Mouse (Mus musculus): ENCODE results near the gene Atp5j2. TPM values are rescaled to one million over a fixed set of nuclear protein-coding genes. Genes with fewer than 3 reads are reported as not detected.

The Atp5j2 gene
- total and polyA plus RNA-seq, 3 experiments, result 733 to 1,137 (median 962) TPM

GRCm38 (mm10) chr5:145178461-145178980 lies 13.3 kb downstream of the Atp5j2 start:
- no peak for TF ChIP-seq EP300 (IDR thresholded peaks at IDR 0.05; ENCODE audit: insufficient read depth, low read depth, low read length)
- TF ChIP-seq POLR2A (IDR thresholded peaks at IDR 0.05; ENCODE audit: insufficient read depth, low read depth, low read length), result no peak
- TF ChIP-seq CTCF (IDR thresholded peaks at IDR 0.05), result no peak
- Histone ChIP-seq H3K79me2 (replicated peaks; ENCODE audit: control insufficient read depth, insufficient read depth, low read length) (no peaks in the 10 kb centered on the region), H3K4me3 (no peak overlapping the region), H3K4me1 (ENCODE audit: control insufficient read depth, insufficient read depth, low read length) (no peaks in the 10 kb centered on the region), H3K36me3 (ENCODE audit: control insufficient read depth, insufficient read depth, low read length) (no peaks in the 10 kb centered on the region), H3K27ac (no peak overlapping the region), H3K9ac (ENCODE audit: low read depth, low read length) (no peak overlapping the region), H3K27me3 (ENCODE audit: control insufficient read depth, insufficient read depth, low read length) (no peaks in the 10 kb centered on the region)
- intact Hi-C loops (cut with DNase I), result no loop called here
- DNase-seq, result no peak
- WGBS, result 77% methylated on average over 18 of the region's 18 CpGs

DNA sequence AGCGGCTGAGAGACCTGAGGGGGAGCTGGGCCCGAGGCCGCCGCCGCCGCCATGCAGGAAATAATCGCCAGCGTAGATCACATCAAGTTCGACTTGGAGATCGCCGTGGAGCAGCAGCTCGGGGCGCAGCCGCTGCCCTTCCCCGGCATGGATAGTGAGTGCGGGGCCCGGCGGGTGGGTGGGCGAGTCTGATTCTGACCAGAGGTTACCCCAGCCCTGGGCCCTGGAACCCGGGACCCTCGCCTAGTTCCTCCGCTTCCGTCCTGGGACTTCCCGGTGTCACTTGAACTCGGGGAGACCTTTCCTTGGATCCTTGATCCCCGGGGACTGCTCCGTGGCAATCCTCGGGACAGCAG lies 24.6 kb downstream of the Atp5j2 start:
- WGBS, result under 1% methylated on average over 28 of the region's 28 CpGs
- intact Hi-C loops (cut with DNase I), result loop anchor here (1.0 to 5.0 kb wide), 4 partner anchors 24 to 1855 kb away; partner anchors contain the start of genes Bud31 and Pdap1
- H3K79me2 ChIP-seq (replicated peaks; ENCODE audit: control insufficient read depth, insufficient read depth, low read length), result peaks cover 2% of the 10 kb centered on the region; the same call in 1 of the 2 replicates
- H3K36me3 ChIP-seq (ENCODE audit: control insufficient read depth, insufficient read depth, low read length), result peaks cover 3% of the 10 kb centered on the region; the same call in 1 of the 2 replicates
- no peaks in the 10 kb centered on the region for H3K27me3 ChIP-seq (ENCODE audit: control insufficient read depth, insufficient read depth, low read length)
- no peak for TF ChIP-seq EP300 (IDR thresholded peaks at IDR 0.05; ENCODE audit: insufficient read depth, low read depth, low read length)
- TF ChIP-seq CTCF (IDR thresholded peaks at IDR 0.05), result no peak
- no peak for TF ChIP-seq POLR2A (IDR thresholded peaks at IDR 0.05; ENCODE audit: insufficient read depth, low read depth, low read length)
- DNase-seq, result no peak
- peak overlapping the region; percentile 82 for H3K4me3 ChIP-seq
- peak overlapping the region; percentile 93 for H3K9ac ChIP-seq (ENCODE audit: low read depth, low read length)
- H3K27ac ChIP-seq, result peak overlapping the region; percentile 95
- peaks cover 7% of the 10 kb centered on the region for H3K4me1 ChIP-seq (ENCODE audit: control insufficient read depth, insufficient read depth, low read length)

GRCm38 (mm10) chr5:145166536-145167305 lies 25.1 kb downstream of the Atp5j2 start, which contains the start of the genes Ptcd1 and Cpsf4:
Ptcd1 (minus strand) TSS chr5:145167108.
Cpsf4 (plus strand) TSS chr5:145167213.
- peaks cover 7% of the 10 kb centered on the region for H3K4me1 ChIP-seq (ENCODE audit: control insufficient read depth, insufficient read depth, low read length)
- H3K4me3 ChIP-seq, result peak within 1 kb of the TSS; percentile 82
- peak; percentile 99 for DNase-seq
- H3K9ac ChIP-seq (ENCODE audit: low read depth, low read length), result peak within 1 kb of the TSS; percentile 93
- H3K79me2 ChIP-seq (replicated peaks; ENCODE audit: control insufficient read depth, insufficient read depth, low read length), result peaks cover 2% of the 10 kb centered on the region; the same call in 1 of the 2 replicates
- under 1% methylated on average over 50 of the region's 51 CpGs for WGBS
- peak within 1 kb of the TSS; percentile 95 for H3K27ac ChIP-seq
- TF ChIP-seq EP300 (IDR thresholded peaks at IDR 0.05; ENCODE audit: insufficient read depth, low read depth, low read length) (peak; percentile 68; the same call in 1 of the 2 replicates), POLR2A (IDR thresholded peaks at IDR 0.05; ENCODE audit: insufficient read depth, low read depth, low read length) (peak; percentile 96), CTCF (IDR thresholded peaks at IDR 0.05) (no peak)
- H3K36me3 ChIP-seq (ENCODE audit: control insufficient read depth, insufficient read depth, low read length), result peaks cover 3% of the 10 kb centered on the region; the same call in 1 of the 2 replicates
- intact Hi-C loops (cut with DNase I), result loop anchor here (1.0 to 5.0 kb wide), 4 partner anchors 24 to 1854 kb away; partner anchors contain the start of genes Bud31 and Pdap1
- H3K27me3 ChIP-seq (ENCODE audit: control insufficient read depth, insufficient read depth, low read length), result no peaks in the 10 kb centered on the region

GRCm38 (mm10) chr5:145165184-145165583 lies 26.7 kb downstream of the Atp5j2 start:
- Histone ChIP-seq H3K79me2 (replicated peaks; ENCODE audit: control insufficient read depth, insufficient read depth, low read length) (peaks cover 2% of the 10 kb centered on the region; the same call in 1 of the 2 replicates), H3K27ac (peak overlapping the region; percentile 95), H3K27me3 (ENCODE audit: control insufficient read depth, insufficient read depth, low read length) (no peaks in the 10 kb centered on the region), H3K36me3 (ENCODE audit: control insufficient read depth, insufficient read depth, low read length) (peaks cover 3% of the 10 kb centered on the region; the same call in 1 of the 2 replicates), H3K4me3 (peak overlapping the region; percentile 82), H3K9ac (ENCODE audit: low read depth, low read length) (no peak overlapping the region), H3K4me1 (ENCODE audit: control insufficient read depth, insufficient read depth, low read length) (peaks cover 7% of the 10 kb centered on the region)
- intact Hi-C loops (cut with DNase I), result loop anchor here (5.0 kb wide), 1 partner anchor 1853 kb away; no protein-coding TSS in a partner anchor
- TF ChIP-seq EP300 (IDR thresholded peaks at IDR 0.05; ENCODE audit: insufficient read depth, low read depth, low read length) (no peak), CTCF (IDR thresholded peaks at IDR 0.05) (no peak), POLR2A (IDR thresholded peaks at IDR 0.05; ENCODE audit: insufficient read depth, low read depth, low read length) (no peak)
- 63% methylated on average over 15 of the region's 15 CpGs for WGBS
- no peak for DNase-seq

- H3K4me1 ChIP-seq (ENCODE audit: control insufficient read depth, insufficient read depth, low read length), result peaks cover 7% of the 10 kb centered on the region
- H3K27me3 ChIP-seq (ENCODE audit: control insufficient read depth, insufficient read depth, low read length), result no peaks in the 10 kb centered on the region
- no peak for TF ChIP-seq CTCF (IDR thresholded peaks at IDR 0.05)
- no peak for TF ChIP-seq EP300 (IDR thresholded peaks at IDR 0.05; ENCODE audit: insufficient read depth, low read depth, low read length)
- TF ChIP-seq POLR2A (IDR thresholded peaks at IDR 0.05; ENCODE audit: insufficient read depth, low read depth, low read length), result no peak
- H3K9ac ChIP-seq (ENCODE audit: low read depth, low read length), result peak overlapping the region; percentile 60
- H3K4me3 ChIP-seq, result peak overlapping the region; percentile 82
- peak overlapping the region; percentile 95 for H3K27ac ChIP-seq
- WGBS, result 33% methylated on average over 3 of the region's 3 CpGs
- DNase-seq, result no peak
- H3K36me3 ChIP-seq (ENCODE audit: control insufficient read depth, insufficient read depth, low read length), result peaks cover 3% of the 10 kb centered on the region; the same call in 1 of the 2 replicates
- intact Hi-C loops (cut with DNase I), result loop anchor here (5.0 kb wide), 1 partner anchor 1852 kb away; no protein-coding TSS in a partner anchor
- peaks cover 2% of the 10 kb centered on the region; the same call in 1 of the 2 replicates for H3K79me2 ChIP-seq (replicated peaks; ENCODE audit: control insufficient read depth, insufficient read depth, low read length)
Measured at GRCm38 (mm10) chr5:145164710-145165109, 27.2 kb downstream of the Atp5j2 start.
